Mouse (Mus musculus): ENCODE results near the gene Rnd2.

DNA sequence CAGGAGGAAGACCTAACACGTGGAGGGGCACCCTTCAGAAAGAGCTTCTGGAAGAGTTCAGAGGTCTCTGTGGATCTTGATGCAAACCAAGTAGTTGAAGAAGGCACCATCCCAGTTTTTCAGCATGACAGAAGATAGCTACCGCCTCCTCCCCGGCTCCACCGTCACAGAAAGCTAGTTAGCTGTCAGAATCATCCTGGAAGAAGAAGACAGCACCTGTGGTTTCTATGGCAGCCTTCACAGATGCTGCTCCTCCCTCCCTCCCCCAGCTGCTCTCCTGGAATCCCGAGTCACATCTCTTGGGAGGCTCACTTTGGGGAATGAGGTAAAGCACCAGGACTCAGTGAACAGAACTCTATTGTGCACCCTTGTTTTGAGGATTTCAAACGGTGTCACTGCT lies 45.8 kb upstream of the Rnd2 start:
- no peak for TF ChIP-seq CTCF (IDR thresholded peaks at IDR 0.05)
- no peak for TF ChIP-seq EP300 (IDR thresholded peaks at IDR 0.05)

All from lung, postnatal 0 days (tissue).